Mouse (Mus musculus) kidney, postnatal 25 days (tissue): ENCODE measurements at regions not wholly inside any gene's neighbourhood (a gene's known extent, or its start where the extent isn't known, plus 50 kb on each side); places are given as distances from the start of the nearest gene placed in this dataset.

Source experiments
- DNase-seq, 2 experiments: peaks; one replicate each; pipeline ENCODE4 v3.0.0; 2021; ENCODE audit warnings: mixed read lengths in 2 of 2

DNA sequence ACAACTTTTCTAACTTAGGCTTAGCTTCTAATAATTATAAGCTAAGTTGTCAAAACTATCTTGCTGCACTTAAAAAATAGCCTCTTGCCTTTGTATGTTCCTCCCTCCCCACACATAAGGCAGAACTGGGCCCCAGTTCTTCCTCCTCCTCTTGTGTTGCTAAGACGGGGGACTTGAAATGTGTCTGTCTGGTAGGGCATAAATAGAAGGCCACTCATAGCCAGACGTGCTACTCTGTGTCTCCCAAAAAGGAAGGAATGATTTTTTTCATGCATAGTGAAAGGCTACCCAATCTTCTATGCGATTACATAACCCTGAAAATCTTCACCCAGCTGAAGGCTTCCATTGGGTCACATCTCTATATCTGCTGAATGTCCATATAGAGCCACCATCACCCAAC lies 183.5 kb downstream of the Hsfy2 start:
- DNase-seq = no peak

GRCm38 (mm10) chr1:56442835-56443234 lies 194.4 kb downstream of the Hsfy2 start:
- no peak for DNase-seq

- DNase-seq = no peak
These were observed 230.4 kb downstream of the Hsfy2 start for GRCm38 (mm10) chr1:56406786-56407185.

- no peak for DNase-seq
These were observed 233.9 kb downstream of the Hsfy2 start for GRCm38 (mm10) chr1:56403351-56403750.

GRCm38 (mm10) chr1:56395832-56396231 lies 241.4 kb downstream of the Hsfy2 start:
- no peak for DNase-seq

DNA sequence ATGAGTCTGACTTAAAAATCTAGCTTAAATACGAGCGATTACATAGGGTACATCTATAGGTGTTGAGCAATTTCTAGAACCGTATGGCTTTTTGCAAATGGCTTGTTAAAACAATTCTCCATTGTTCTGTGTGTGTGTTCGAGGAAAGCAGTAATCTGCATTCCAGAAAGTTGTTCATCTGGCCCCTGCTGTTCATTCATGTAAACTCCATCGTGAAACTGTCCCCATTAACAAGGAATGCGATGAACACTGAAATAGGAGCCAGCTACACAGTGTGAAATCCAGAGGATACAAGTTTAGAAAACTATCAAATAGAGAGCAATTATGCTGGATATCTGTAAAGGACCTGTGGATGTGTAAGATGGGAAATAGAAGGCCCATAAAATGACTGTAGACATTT lies 250.1 kb downstream of the Hsfy2 start:
- DNase-seq = no peak

GRCm38 (mm10) chr1:56366319-56366718 lies 270.9 kb downstream of the Hsfy2 start:
- no peak for DNase-seq

DNA sequence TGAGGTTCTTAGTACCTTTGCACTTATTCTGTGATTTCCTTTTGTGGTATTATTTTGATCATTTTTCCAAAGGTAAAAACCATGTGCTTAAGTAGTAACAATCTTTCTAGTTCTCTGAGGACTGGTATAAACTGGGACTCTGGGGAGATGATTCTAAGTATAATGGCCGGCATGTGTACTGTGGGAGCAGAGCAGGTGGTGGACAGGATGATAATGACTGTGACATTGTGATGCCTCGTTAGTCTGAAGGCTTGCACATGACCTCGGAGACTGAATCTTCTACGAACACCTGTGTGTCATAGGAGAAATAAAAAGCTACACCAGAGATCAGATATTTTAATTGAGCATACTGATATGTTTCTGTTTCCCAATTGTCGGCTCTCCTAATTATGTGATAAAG lies 276.4 kb downstream of the Hsfy2 start:
- no peak for DNase-seq

GRCm38 (mm10) chr1:56346638-56347037 lies 290.6 kb downstream of the Hsfy2 start:
- DNase-seq = no peak

GRCm38 (mm10) chr1:56344952-56345351 lies 292.3 kb downstream of the Hsfy2 start:
- no peak for DNase-seq

DNA sequence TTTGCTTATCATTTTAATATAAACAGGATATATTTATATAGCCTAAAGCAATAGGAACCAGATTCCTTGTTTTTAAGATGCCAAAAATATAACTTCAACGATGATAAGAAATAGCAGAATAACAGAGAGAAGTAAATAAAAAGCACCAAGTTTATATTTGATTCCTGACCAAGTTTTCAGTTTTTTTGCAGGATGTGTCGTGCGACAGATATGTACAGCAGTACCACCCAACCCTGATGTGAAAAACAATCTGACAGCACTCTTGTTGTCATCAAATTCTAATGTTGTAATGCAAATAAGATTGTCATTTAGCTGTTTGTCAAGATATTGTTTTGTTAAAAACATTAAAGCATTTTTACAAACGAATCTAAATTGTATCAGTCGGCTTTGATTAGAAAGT lies 309.9 kb downstream of the Hsfy2 start:
- no peak for DNase-seq

DNA sequence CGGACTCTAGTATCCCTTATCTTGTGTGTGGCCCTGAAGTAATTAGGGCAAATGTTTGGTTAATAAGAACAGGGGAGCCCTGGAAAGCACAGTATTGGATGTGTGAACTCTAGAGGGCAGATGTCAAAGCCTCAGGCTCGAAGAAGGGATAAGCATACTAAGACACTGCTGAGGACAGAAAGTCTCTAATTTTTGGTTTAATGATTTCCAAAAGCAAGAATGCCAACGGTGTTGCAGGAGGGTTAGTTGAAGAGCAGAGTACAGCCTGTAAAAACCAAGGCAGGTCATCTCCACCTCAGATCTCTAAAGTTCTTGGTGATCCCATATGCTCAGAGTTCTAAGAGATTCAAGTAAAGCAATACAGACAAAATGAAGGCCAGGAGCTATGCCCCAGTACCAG lies 328.6 kb downstream of the Hsfy2 start:
- DNase-seq = no peak

DNA sequence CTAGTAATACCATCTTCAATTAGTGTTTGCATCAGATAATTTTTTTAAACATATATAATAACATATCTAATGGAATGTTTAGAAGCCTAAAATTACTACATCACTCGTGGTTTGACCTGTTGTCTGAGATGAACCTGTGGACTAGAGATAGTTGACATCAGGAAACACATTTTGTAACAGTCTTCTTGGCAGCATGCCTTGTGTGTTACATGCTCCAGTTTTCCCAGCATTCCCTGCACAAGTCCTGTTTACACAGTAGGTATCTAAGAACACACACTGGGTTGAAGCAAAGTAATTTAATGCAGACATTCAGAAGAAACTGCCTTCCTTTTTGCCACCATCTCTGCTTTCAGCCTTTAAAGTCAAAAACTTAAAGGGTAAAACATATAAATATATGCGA lies 342.8 kb downstream of the Hsfy2 start:
- DNase-seq = no peak

DNA sequence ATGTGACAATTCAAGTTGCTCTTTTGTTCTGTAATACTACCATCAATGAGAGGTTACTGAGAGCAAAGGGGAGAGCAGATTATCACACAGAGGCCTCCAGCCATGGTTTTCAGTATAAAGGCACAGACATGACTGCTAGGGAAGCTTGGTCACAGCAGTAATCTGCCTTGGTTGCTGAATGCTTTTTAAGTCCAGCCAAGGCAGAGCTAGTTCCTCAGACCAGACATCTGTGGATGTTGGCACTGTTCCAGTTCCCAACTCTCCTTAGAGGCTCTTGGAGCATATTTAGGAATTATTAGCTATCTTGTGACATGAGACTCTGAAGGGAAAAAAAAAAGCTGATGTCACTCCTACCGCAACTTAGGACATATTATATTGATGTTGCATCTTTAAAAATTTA lies 347.5 kb downstream of the Hsfy2 start:
- peak in 1 of 2 experiments; percentile 38 for DNase-seq

GRCm38 (mm10) chr1:56286386-56287045 lies 350.7 kb downstream of the Hsfy2 start:
- DNase-seq = peak; percentile 44 to 61

DNA sequence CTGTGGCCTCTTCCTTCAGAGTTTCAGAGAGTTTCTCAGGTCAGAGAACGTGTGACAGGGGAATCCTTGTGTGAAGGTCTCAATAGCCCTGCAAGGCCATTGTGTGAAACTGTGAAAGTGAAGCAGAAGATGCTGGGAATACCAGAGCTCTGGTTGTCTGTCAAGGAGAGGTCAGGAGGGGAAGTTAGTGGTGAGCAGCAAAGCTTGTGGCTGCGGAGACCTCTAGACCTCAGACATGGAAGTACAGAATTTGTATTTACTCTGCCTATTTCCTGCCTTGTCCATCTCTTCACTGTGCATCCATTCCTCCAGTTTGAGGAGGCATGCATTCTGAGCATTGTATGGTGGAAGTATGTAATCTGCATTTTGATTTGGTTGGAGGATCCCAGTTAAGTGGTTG lies 375.5 kb downstream of the Hsfy2 start:
- DNase-seq = no peak

DNA sequence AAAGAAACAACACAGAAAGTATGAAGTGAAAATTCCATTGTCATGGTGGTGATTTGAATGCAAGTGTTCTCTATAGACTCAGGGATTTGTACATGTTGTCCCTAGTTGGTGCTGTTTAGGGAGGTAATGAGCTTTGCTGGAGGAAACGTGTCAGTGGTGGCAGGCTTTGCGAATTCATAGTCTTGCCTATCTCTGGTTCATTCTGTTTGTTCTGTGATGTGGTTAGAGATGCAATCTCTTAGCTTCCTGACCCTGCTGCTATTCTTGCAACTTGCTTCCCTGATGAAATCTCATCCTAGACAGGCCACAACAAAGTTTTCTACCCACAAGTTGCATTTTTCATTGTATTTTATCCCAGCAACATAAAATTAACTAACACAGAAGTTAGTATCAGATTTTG lies 376.5 kb downstream of the Hsfy2 start:
- no peak for DNase-seq

- DNase-seq = no peak
These were observed 380.3 kb downstream of the Hsfy2 start for GRCm38 (mm10) chr1:56256839-56257490.

DNA sequence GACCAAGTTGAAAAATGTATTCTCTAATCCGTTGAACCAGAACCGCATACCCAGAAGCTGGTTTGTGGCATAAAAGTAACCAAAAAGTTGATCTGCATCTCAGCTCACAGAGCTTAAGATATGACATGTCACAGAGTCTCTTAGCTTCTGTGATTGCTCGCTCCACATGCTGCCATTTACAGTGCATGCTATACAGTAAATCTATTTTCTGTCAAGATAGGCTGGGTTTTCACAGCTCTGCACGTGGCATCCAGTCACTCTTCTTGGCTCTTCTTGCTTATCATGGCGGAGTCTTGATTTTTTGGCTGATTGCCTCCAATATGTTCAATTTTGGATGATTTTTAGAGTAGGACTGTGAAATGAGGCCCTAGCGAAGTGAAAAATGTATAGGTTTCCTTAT lies 397.5 kb downstream of the Hsfy2 start:
- no peak for DNase-seq

- DNase-seq = no peak
These were observed 410.8 kb downstream of the Hsfy2 start for GRCm38 (mm10) chr1:56226314-56227008.

DNA sequence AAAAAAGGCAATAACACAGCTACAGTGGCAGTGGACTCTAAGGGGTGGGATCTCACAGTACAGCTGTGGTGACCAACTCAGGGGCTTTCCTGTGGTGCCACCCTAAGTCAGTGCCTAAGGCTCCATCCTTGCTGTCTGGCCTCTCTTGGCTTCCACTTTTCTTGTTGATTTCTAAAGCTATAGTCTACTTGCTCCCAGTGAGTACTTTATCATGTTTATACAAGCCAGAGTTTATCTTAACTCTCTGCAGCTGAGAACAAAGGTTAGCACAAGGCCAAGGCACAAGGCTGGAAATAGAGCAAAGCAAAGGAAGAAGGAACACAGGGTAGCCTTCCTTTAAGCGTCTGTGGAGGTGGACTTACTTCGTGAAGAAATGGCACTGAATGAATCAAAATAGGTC lies 417.5 kb downstream of the Hsfy2 start:
- no peak for DNase-seq

DNA sequence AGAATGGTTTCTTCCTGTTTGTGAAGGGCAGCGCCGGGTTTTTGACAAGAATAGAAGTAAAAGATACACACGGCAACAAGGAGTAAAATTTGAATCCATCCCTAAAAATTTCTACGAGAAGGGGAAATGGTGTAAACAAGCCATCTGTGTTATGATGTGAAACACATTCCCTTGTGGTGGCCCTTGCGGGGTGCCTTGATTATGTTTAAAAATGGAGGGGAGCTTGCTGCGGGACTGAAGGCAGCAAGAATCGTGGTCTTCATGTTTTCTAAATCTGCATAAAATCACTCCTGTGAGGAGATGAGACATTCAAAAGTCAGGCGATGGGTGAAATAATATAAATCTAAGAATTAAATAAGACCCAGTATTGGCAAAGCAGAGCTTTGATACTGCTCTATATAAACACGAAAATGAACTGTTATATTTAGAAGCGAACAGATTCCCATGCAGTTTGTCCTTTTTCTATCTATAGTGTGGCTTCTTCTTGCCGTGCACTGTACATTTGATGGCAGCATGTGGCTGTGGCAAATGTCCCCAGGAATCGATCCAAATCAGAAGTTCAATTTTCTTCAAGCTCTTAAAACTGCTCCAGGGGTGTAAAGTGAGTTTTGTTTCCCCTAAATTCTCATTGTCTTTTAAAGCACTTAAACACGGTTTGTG lies 426.4 kb downstream of the Hsfy2 start:
- DNase-seq = no peak

DNA sequence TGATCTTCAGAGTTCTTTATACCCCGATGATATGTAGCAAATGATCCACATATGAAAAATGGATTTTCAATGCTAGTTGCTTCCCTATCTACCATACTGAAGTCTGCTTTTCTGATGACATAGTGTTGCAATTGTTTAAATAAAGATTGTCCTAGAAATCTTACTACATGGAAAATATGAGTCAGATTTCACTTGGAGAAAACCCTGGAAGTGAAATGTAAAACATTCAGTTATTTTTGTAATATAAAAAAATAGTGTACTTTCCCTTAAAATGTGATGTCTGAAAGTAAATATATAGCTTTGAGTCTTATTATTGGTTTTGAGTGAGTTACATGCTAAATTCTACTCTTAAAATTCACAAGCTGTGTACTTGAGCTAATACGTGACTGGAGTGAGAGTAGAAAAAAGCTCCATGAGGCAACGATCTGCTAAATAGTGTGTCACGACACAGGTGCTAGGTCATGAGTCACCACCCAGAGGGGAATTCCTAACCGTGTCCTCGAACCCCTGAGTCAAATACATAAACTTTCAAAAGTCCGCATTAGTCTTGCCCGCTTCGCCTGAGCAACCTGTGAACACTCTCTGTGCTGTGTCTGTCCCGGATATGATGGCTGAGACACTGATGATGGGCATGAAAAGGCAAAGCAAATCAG lies 430.5 kb downstream of the Hsfy2 start:
- DNase-seq = no peak
